Mouse (Mus musculus): Measurements from ENCODE around the gene Daam1. TPM values are rescaled to one million over a fixed set of nuclear protein-coding genes. Genes with fewer than 3 reads are reported as not detected.

Daam1 gene
- polyA plus RNA-seq, 1 experiment from 2014 or later, result 8.5 TPM

DNA sequence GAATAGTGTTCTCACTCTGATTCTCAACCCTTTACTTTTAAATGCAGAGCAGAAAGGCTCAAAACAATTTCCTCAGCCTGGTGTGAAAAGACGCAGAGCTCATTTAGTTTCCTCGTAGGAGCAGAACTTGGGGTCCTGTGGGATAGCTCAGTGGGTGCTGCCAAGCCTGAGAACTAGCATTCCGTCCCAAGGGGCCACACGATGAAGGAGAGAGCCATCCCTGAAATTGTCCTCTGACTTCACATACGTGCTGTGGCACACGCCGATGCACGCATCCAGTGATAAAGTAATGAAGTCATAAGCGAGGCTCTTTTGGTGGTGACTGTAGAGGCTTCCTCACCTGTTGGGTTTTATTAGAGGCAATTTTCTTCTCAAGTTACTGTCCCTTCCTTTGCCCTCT is 138.6 kb downstream of the Daam1 start:
- Histone ChIP-seq H3K4me1 (ENCODE audit: control insufficient read depth, insufficient read depth, low read length) (no peaks in the 10 kb centered on the region), H3K27me3 (ENCODE audit: control insufficient read depth, insufficient read depth, low read length) (no peaks in the 10 kb centered on the region), H3K27ac (replicated peaks; ENCODE audit: low read depth, low read length) (no peak overlapping the region), H3K9me3 (ENCODE audit: control insufficient read depth, low read length) (no peaks in the 10 kb centered on the region), H3K4me2 (ENCODE audit: low read depth, severe bottlenecking) (no peak overlapping the region), H3K4me3 (ENCODE audit: low read depth, low read length) (no peak overlapping the region), H3K9ac (ENCODE audit: low read length) (no peak overlapping the region), H3K36me3 (ENCODE audit: control insufficient read depth, insufficient read depth, low read length) (no peaks in the 10 kb centered on the region)
- ATAC-seq (ENCODE audit: insufficient number of reproducible peaks, low FRiP score, low TSS enrichment, low read depth), result no peak
- WGBS, result 48% methylated on average over 9 of the region's 9 CpGs
- DNase-seq (ENCODE audit: low spot score), result no peak

DNA sequence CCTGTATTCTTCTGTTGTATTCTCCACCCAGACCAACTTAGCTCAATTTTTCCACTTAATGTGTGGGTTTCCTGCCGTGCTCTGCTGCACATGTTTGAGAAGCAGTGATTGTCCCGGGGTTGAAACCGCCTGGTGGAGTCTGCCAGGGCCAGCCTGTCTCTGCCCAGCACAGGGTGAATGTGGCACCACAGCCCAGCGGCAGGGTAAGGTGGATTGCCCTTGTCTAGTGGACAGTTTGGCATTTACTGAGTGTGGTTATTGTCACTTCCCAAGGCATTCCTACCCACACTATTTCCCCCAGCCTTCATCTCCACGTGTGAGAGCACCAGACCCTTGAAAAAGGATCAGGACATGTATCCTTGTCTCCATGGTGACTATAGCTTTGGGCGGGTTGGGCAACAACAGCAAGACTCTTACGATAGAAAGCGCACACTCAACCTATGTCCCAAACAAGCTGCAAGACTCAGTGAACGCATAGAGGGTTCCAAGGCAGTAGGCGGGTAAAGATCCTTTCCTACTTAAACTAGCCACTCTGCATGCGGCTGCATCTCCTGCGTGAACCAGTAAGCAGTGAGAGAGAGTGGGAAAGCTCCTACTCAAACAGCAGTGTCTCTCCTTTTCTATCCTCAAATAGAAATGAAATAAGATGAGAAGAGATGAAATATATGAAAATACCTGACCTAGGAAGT is 139.2 kb downstream of the Daam1 start:
- ATAC-seq (ENCODE audit: insufficient number of reproducible peaks, low FRiP score, low TSS enrichment, low read depth), result no peak
- Histone ChIP-seq H3K27ac (replicated peaks; ENCODE audit: low read depth, low read length) (no peak overlapping the region), H3K4me2 (ENCODE audit: low read depth, severe bottlenecking) (no peak overlapping the region), H3K9ac (ENCODE audit: low read length) (no peak overlapping the region), H3K4me3 (ENCODE audit: low read depth, low read length) (no peak overlapping the region), H3K4me1 (ENCODE audit: control insufficient read depth, insufficient read depth, low read length) (no peaks in the 10 kb centered on the region), H3K27me3 (ENCODE audit: control insufficient read depth, insufficient read depth, low read length) (no peaks in the 10 kb centered on the region), H3K36me3 (ENCODE audit: control insufficient read depth, insufficient read depth, low read length) (no peaks in the 10 kb centered on the region), H3K9me3 (ENCODE audit: control insufficient read depth, low read length) (no peaks in the 10 kb centered on the region)
- DNase-seq (ENCODE audit: low spot score), result no peak
- WGBS, result 76% methylated on average over 12 of the region's 12 CpGs

GRCm38 (mm10) chr12:71970791-71971654 is 140.1 kb downstream of the Daam1 start:
- H3K9me3 ChIP-seq (ENCODE audit: control insufficient read depth, low read length), result no peaks in the 10 kb centered on the region
- 86% methylated on average over 9 of the region's 9 CpGs for WGBS
- H3K4me3 ChIP-seq (ENCODE audit: low read depth, low read length), result no peak overlapping the region
- no peak for ATAC-seq (ENCODE audit: insufficient number of reproducible peaks, low FRiP score, low TSS enrichment, low read depth)
- H3K27me3 ChIP-seq (ENCODE audit: control insufficient read depth, insufficient read depth, low read length), result no peaks in the 10 kb centered on the region
- no peaks in the 10 kb centered on the region for H3K36me3 ChIP-seq (ENCODE audit: control insufficient read depth, insufficient read depth, low read length)
- H3K9ac ChIP-seq (ENCODE audit: low read length), result no peak overlapping the region
- no peak overlapping the region for H3K27ac ChIP-seq (replicated peaks; ENCODE audit: low read depth, low read length)
- no peak overlapping the region for H3K4me2 ChIP-seq (ENCODE audit: low read depth, severe bottlenecking)
- DNase-seq (ENCODE audit: low spot score), result no peak
- no peaks in the 10 kb centered on the region for H3K4me1 ChIP-seq (ENCODE audit: control insufficient read depth, insufficient read depth, low read length)

DNA sequence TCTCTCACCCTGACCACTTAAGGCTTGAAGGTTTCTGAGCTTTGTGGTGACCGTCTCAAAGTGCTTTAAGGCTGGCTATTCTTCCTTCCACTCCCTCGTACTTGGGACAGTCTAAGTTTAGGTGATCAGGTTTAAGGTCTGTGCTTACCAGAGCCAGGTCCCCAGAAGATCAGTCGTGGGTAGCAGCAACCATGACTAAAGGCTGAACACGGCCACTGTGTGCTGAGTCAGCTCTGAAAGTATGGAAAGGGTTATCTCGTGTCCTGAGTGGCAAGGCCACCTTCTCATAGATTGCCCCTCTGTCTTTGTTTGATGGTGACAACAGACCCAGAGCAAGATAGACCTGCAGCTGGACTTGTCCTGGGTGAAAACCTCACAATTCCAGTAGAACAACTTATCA is 141.2 kb downstream of the Daam1 start:
- no peak overlapping the region for H3K4me2 ChIP-seq (ENCODE audit: low read depth, severe bottlenecking)
- H3K27me3 ChIP-seq (ENCODE audit: control insufficient read depth, insufficient read depth, low read length), result no peaks in the 10 kb centered on the region
- no peak overlapping the region for H3K9ac ChIP-seq (ENCODE audit: low read length)
- WGBS, result 75% methylated on average over 5 of the region's 5 CpGs
- H3K4me3 ChIP-seq (ENCODE audit: low read depth, low read length), result no peak overlapping the region
- no peak overlapping the region for H3K27ac ChIP-seq (replicated peaks; ENCODE audit: low read depth, low read length)
- ATAC-seq (ENCODE audit: insufficient number of reproducible peaks, low FRiP score, low TSS enrichment, low read depth) (no peak), DNase-seq (ENCODE audit: low spot score) (no peak)
- H3K36me3 ChIP-seq (ENCODE audit: control insufficient read depth, insufficient read depth, low read length), result no peaks in the 10 kb centered on the region
- H3K4me1 ChIP-seq (ENCODE audit: control insufficient read depth, insufficient read depth, low read length), result no peaks in the 10 kb centered on the region
- H3K9me3 ChIP-seq (ENCODE audit: control insufficient read depth, low read length), result no peaks in the 10 kb centered on the region

- no peak overlapping the region for H3K4me2 ChIP-seq (ENCODE audit: low read depth, severe bottlenecking)
- 78% methylated on average over 12 of the region's 12 CpGs for WGBS
- no peaks in the 10 kb centered on the region for H3K36me3 ChIP-seq (ENCODE audit: control insufficient read depth, insufficient read depth, low read length)
- DNase-seq (ENCODE audit: low spot score) (no peak), ATAC-seq (ENCODE audit: insufficient number of reproducible peaks, low FRiP score, low TSS enrichment, low read depth) (no peak)
- H3K9ac ChIP-seq (ENCODE audit: low read length), result no peak overlapping the region
- H3K9me3 ChIP-seq (ENCODE audit: control insufficient read depth, low read length), result no peaks in the 10 kb centered on the region
- H3K4me1 ChIP-seq (ENCODE audit: control insufficient read depth, insufficient read depth, low read length), result no peaks in the 10 kb centered on the region
- H3K27ac ChIP-seq (replicated peaks; ENCODE audit: low read depth, low read length), result no peak overlapping the region
- no peak overlapping the region for H3K4me3 ChIP-seq (ENCODE audit: low read depth, low read length)
- H3K27me3 ChIP-seq (ENCODE audit: control insufficient read depth, insufficient read depth, low read length), result no peaks in the 10 kb centered on the region
Observed at GRCm38 (mm10) chr12:71972619-71973266, 141.9 kb downstream of the Daam1 start.

DNA sequence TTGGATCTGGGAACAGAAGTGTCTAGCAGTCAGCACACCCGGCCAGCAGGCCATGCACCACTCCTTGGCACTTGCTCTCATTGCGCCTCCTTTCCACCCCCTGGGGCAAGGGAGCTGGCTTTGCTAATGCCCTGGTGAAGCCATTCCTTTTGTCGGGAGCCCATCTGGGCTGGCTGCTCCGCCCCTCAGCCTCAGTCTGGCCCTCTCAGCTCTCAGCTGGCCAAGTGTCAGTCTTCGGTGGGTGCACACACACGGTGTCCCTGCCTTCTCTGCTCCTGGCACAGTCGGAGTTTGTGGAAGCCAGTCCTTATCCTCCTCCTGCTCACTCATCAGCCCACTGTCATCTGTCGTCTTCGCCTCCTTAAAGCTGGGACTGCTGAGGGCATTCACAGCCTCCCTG is 142.7 kb downstream of the Daam1 start:
- no peak overlapping the region for H3K27ac ChIP-seq (replicated peaks; ENCODE audit: low read depth, low read length)
- no peak for DNase-seq (ENCODE audit: low spot score)
- no peaks in the 10 kb centered on the region for H3K4me1 ChIP-seq (ENCODE audit: control insufficient read depth, insufficient read depth, low read length)
- H3K36me3 ChIP-seq (ENCODE audit: control insufficient read depth, insufficient read depth, low read length), result no peaks in the 10 kb centered on the region
- H3K4me3 ChIP-seq (ENCODE audit: low read depth, low read length), result no peak overlapping the region
- 43% methylated on average over 9 of the region's 9 CpGs for WGBS
- H3K27me3 ChIP-seq (ENCODE audit: control insufficient read depth, insufficient read depth, low read length), result no peaks in the 10 kb centered on the region
- no peak overlapping the region for H3K9ac ChIP-seq (ENCODE audit: low read length)
- H3K4me2 ChIP-seq (ENCODE audit: low read depth, severe bottlenecking), result no peak overlapping the region
- ATAC-seq (ENCODE audit: insufficient number of reproducible peaks, low FRiP score, low TSS enrichment, low read depth), result no peak
- H3K9me3 ChIP-seq (ENCODE audit: control insufficient read depth, low read length), result no peaks in the 10 kb centered on the region

GRCm38 (mm10) chr12:71975626-71976025 is 144.7 kb downstream of the Daam1 start:
- H3K9me3 ChIP-seq (ENCODE audit: control insufficient read depth, low read length), result no peaks in the 10 kb centered on the region
- H3K27me3 ChIP-seq (ENCODE audit: control insufficient read depth, insufficient read depth, low read length), result no peaks in the 10 kb centered on the region
- H3K36me3 ChIP-seq (ENCODE audit: control insufficient read depth, insufficient read depth, low read length), result no peaks in the 10 kb centered on the region
- 55% methylated on average over 1 of the region's 1 CpGs for WGBS
- no peak overlapping the region for H3K4me3 ChIP-seq (ENCODE audit: low read depth, low read length)
- ATAC-seq (ENCODE audit: insufficient number of reproducible peaks, low FRiP score, low TSS enrichment, low read depth) (no peak), DNase-seq (ENCODE audit: low spot score) (no peak)
- H3K4me2 ChIP-seq (ENCODE audit: low read depth, severe bottlenecking), result no peak overlapping the region
- H3K4me1 ChIP-seq (ENCODE audit: control insufficient read depth, insufficient read depth, low read length), result 0 out of 2 replicates have a peak, but pooled peaks cover 2% of the 10 kb centered on the region
- no peak overlapping the region for H3K27ac ChIP-seq (replicated peaks; ENCODE audit: low read depth, low read length)
- H3K9ac ChIP-seq (ENCODE audit: low read length), result no peak overlapping the region

DNA sequence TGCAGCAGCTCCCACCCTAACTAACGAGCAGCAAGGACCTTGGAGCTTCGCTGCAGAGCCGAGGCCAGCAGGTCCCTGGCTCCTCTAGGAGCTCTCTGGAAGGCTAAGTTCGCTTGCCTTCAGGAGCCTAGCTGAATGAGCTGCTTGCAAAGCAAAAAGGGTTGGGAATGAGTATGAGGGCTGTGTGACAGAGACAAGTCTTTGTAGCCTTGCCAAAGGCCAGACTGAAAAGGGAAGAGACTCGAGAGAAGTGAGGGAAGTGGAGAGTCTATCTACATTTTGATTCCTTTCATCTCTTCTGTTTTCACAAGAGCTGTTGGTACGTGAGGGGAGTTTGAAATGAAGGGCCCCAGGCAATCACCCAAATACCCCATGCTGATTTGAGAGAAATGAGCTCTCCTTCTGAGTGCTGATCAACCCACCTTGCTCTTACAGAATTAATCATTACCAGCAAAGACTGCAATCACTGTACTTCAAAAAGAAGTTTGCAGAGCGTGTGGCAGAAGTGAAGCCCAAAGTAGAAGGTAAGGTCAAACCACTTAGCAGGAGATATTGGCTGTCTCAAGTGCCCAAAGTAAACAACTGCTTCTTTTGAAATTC is 145.6 kb downstream of the Daam1 start:
- Histone ChIP-seq H3K27me3 (ENCODE audit: control insufficient read depth, insufficient read depth, low read length) (no peaks in the 10 kb centered on the region), H3K4me2 (ENCODE audit: low read depth, severe bottlenecking) (no peak overlapping the region), H3K27ac (replicated peaks; ENCODE audit: low read depth, low read length) (no peak overlapping the region), H3K4me3 (ENCODE audit: low read depth, low read length) (no peak overlapping the region), H3K4me1 (ENCODE audit: control insufficient read depth, insufficient read depth, low read length) (0 out of 2 replicates have a peak, but pooled peaks cover 2% of the 10 kb centered on the region), H3K9me3 (ENCODE audit: control insufficient read depth, low read length) (no peaks in the 10 kb centered on the region), H3K36me3 (ENCODE audit: control insufficient read depth, insufficient read depth, low read length) (no peaks in the 10 kb centered on the region), H3K9ac (ENCODE audit: low read length) (no peak overlapping the region)
- ATAC-seq (ENCODE audit: insufficient number of reproducible peaks, low FRiP score, low TSS enrichment, low read depth), result no peak
- 54% methylated on average over 7 of the region's 7 CpGs for WGBS
- DNase-seq (ENCODE audit: low spot score), result no peak

All from limb, embryonic 11.5 days (tissue).